ENCODE assay signal across 17 mouse cellular contexts in the genomic region with DNA sequence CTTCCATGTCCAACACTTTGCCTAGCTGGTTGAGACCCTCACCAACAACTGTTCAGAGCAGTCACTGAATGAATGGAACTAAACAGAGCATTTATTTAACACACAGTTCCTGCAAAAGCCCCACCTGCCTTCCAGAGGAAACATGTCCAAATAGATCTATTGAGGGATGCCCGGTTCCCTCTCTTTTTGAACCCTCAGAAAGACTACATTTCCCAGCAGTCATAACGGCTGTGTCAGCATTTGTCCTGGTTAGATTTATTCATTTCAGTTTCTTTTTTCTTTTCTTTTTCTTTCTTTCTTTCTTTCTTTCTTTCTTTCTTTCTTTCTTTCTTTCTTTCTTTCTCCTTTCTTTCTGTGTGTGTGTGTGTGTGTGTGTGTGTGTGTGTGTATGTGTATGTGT.
"Had no signal": no experiment of that assay in that cellular context is flagged by ENCODE, and none has a peak within 500 bp of the region (broad histone marks: within the 10 kb centered on the region; RNA-seq: fewer than 3 reads in every experiment).

No protein-coding gene starts in this region.

- H3K9me3 ChIP-seq: lung, embryonic 15.5 days; midbrain, embryonic 15.5 days; neural tube, embryonic 12.5 days; stomach, embryonic 15.5 days had no signal

- H3K36me3 ChIP-seq: lung, embryonic 15.5 days; midbrain, embryonic 13.5 days; midbrain, embryonic 15.5 days; neural tube, embryonic 12.5 days; stomach, embryonic 15.5 days had no signal

- H3K27ac ChIP-seq: lung, embryonic 15.5 days; macrophage; midbrain, embryonic 13.5 days; midbrain, embryonic 15.5 days; neural tube, embryonic 12.5 days; stomach, embryonic 15.5 days; stomach, postnatal 0 days had no signal

- H3K27me3 ChIP-seq: lung, embryonic 15.5 days; megakaryocyte, embryonic 14.5 days; midbrain, embryonic 13.5 days; midbrain, embryonic 15.5 days; neural tube, embryonic 12.5 days; stomach, embryonic 15.5 days had no signal

- DNase-seq: liver, postnatal 0 days; lung, adult 2 months; lung, postnatal 14 days; lung, postnatal 36 days; right cerebral cortex, postnatal 14 days; spleen, adult 18-20 months; thymus, adult 2 months; thymus, postnatal 25 days; thymus, postnatal 4 days had no signal

- H3K4me3 ChIP-seq: lung, embryonic 15.5 days; megakaryocyte, embryonic 14.5 days; midbrain, embryonic 13.5 days; midbrain, embryonic 15.5 days; neural tube, embryonic 12.5 days; stomach, embryonic 15.5 days had no signal

- H3K4me1 ChIP-seq: lung, embryonic 15.5 days; megakaryocyte, embryonic 14.5 days; midbrain, embryonic 13.5 days; midbrain, embryonic 15.5 days; neural tube, embryonic 12.5 days had no signal

- H3K9ac ChIP-seq: liver, postnatal 0 days; lung, embryonic 15.5 days; midbrain, embryonic 13.5 days; midbrain, embryonic 15.5 days; neural tube, embryonic 12.5 days; stomach, embryonic 15.5 days had no signal
